Mouse (Mus musculus): ENCODE results near the gene Zfp612. TPM values are rescaled to one million over a fixed set of nuclear protein-coding genes. Genes with fewer than 3 reads are reported as not detected.

Gene Zfp612
- polyA plus RNA-seq, 1 experiment from 2014 or later = 1.3 TPM

DNA sequence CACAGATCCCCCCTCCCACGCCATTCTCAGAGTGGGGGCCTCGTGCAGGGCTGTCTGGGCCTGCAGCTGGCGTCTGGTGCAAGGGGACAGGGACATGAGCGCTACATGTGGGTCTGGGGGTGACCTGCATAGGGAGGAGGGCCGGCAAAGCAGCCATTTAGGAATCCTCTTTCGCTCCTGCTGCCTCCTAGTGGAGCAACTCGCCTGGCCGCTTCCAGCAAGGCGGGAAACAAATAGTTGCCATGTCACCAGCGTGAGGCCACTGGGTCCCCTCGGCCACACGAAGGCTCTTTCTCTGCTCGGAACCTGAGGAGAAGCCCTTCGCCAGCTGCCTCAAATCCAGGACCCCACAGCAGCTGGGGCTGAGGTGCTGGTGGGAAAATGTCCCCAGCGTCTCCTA is 22.1 kb downstream of the Zfp612 start:
- H3K4me1 ChIP-seq (ENCODE audit: control insufficient read depth, low read depth, low read length) = no peaks in the 10 kb centered on the region
- WGBS (ENCODE audit: insufficient replicate concordance) = 72% methylated on average over 15 of the region's 15 CpGs
- no peak overlapping the region for H3K9ac ChIP-seq (ENCODE audit: low read depth, low read length)
- no peak overlapping the region for H3K4me2 ChIP-seq (ENCODE audit: low read depth, low read length)
- H3K27me3 ChIP-seq (ENCODE audit: control insufficient read depth, insufficient read depth, low read depth, low read length) = no peaks in the 10 kb centered on the region
- H3K27ac ChIP-seq (ENCODE audit: low read length) = no peak overlapping the region
- no peaks in the 10 kb centered on the region for H3K36me3 ChIP-seq (ENCODE audit: control insufficient read depth, insufficient read depth)
- no peak for ATAC-seq (ENCODE audit: low read depth)
- H3K9me3 ChIP-seq (replicated peaks; ENCODE audit: control insufficient read depth, low read length) = no peaks in the 10 kb centered on the region
- no peak overlapping the region for H3K4me3 ChIP-seq (ENCODE audit: low read depth, low read length)

- ATAC-seq (ENCODE audit: low read depth) = no peak
- Histone ChIP-seq H3K4me2 (ENCODE audit: low read depth, low read length) (no peak within 1 kb of the TSS), H3K36me3 (ENCODE audit: control insufficient read depth, insufficient read depth) (no peaks in the 10 kb centered on the region), H3K4me3 (ENCODE audit: low read depth, low read length) (no peak within 1 kb of the TSS), H3K27me3 (ENCODE audit: control insufficient read depth, insufficient read depth, low read depth, low read length) (no peaks in the 10 kb centered on the region), H3K4me1 (ENCODE audit: control insufficient read depth, low read depth, low read length) (no peaks in the 10 kb centered on the region), H3K9me3 (replicated peaks; ENCODE audit: control insufficient read depth, low read length) (no peaks in the 10 kb centered on the region), H3K27ac (ENCODE audit: low read length) (no peak within 1 kb of the TSS), H3K9ac (ENCODE audit: low read depth, low read length) (no peak within 1 kb of the TSS)
- 67% methylated on average over 3 of the region's 3 CpGs for WGBS (ENCODE audit: insufficient replicate concordance)
Observed at GRCm38 (mm10) chr8:110102653-110103052, 23.1 kb downstream of the Zfp612 start, which contains the start of gene Gm17720. Gene Gm17720 (minus strand): TSS chr8:110102753.

GRCm38 (mm10) chr8:110119715-110120114 is 40.2 kb downstream of the Zfp612 start:
- Histone ChIP-seq H3K4me1 (ENCODE audit: control insufficient read depth, low read depth, low read length) (no peaks in the 10 kb centered on the region), H3K27ac (ENCODE audit: low read length) (no peak overlapping the region), H3K9ac (ENCODE audit: low read depth, low read length) (no peak overlapping the region), H3K4me3 (ENCODE audit: low read depth, low read length) (no peak overlapping the region), H3K4me2 (ENCODE audit: low read depth, low read length) (no peak overlapping the region), H3K27me3 (ENCODE audit: control insufficient read depth, insufficient read depth, low read depth, low read length) (no peaks in the 10 kb centered on the region), H3K36me3 (ENCODE audit: control insufficient read depth, insufficient read depth) (no peaks in the 10 kb centered on the region), H3K9me3 (replicated peaks; ENCODE audit: control insufficient read depth, low read length) (no peaks in the 10 kb centered on the region)
- ATAC-seq (ENCODE audit: low read depth) = no peak
- 38% methylated on average over 6 of the region's 6 CpGs for WGBS (ENCODE audit: insufficient replicate concordance)

DNA sequence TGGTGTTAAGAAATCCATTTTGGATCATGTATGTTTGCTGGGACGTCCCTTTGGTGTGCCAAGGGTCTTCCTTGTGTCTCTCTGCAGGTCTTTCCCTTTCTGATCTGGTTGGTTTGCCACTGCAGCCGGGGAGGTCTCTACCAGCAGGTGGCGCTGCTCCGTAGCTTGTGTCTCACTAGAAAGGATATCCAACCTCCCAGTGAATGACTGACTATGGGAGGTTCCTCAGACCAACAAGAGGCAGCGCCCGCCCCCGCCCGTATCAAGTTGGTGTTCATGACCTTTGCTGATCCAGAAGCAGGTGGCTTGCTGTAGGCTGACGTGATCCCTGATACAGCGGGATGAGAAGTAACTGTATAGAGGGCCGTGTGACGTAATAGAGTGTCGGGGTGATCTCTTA is 51.0 kb downstream of the Zfp612 start:
- H3K4me1 ChIP-seq (ENCODE audit: control insufficient read depth, low read depth, low read length) = no peaks in the 10 kb centered on the region
- H3K27ac ChIP-seq (ENCODE audit: low read length) = no peak overlapping the region
- no peaks in the 10 kb centered on the region for H3K36me3 ChIP-seq (ENCODE audit: control insufficient read depth, insufficient read depth)
- no peak overlapping the region for H3K9ac ChIP-seq (ENCODE audit: low read depth, low read length)
- no peak for ATAC-seq (ENCODE audit: low read depth)
- WGBS (ENCODE audit: insufficient replicate concordance) = 16% methylated on average over 13 of the region's 13 CpGs
- H3K27me3 ChIP-seq (ENCODE audit: control insufficient read depth, insufficient read depth, low read depth, low read length) = no peaks in the 10 kb centered on the region
- no peak overlapping the region for H3K4me3 ChIP-seq (ENCODE audit: low read depth, low read length)
- no peaks in the 10 kb centered on the region for H3K9me3 ChIP-seq (replicated peaks; ENCODE audit: control insufficient read depth, low read length)
- H3K4me2 ChIP-seq (ENCODE audit: low read depth, low read length) = no peak overlapping the region

DNA sequence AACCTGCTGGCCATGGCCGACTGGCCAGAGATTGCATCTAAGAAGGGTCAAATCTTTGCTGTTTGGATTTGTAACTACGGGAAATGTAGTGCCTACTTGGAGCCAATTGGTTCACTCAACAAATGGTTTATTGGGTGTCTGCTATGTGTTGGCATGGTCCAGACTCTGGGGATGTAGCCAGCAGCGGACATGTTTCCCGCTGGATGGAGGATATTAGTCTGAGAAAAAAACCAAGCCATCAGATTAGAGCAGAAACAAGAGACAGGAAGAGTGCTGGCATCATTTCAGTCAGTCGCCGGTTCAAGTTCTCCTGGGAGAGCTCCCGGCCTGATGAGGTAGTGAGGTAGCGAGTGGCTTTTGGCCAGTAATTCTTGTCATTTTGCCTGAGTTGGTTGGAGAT is 54.7 kb downstream of the Zfp612 start:
- H3K4me3 ChIP-seq (ENCODE audit: low read depth, low read length) = no peak overlapping the region
- 75% methylated on average over 8 of the region's 8 CpGs for WGBS (ENCODE audit: insufficient replicate concordance)
- no peaks in the 10 kb centered on the region for H3K27me3 ChIP-seq (ENCODE audit: control insufficient read depth, insufficient read depth, low read depth, low read length)
- no peak overlapping the region for H3K9ac ChIP-seq (ENCODE audit: low read depth, low read length)
- H3K27ac ChIP-seq (ENCODE audit: low read length) = no peak overlapping the region
- ATAC-seq (ENCODE audit: low read depth) = no peak
- H3K36me3 ChIP-seq (ENCODE audit: control insufficient read depth, insufficient read depth) = no peaks in the 10 kb centered on the region
- H3K4me1 ChIP-seq (ENCODE audit: control insufficient read depth, low read depth, low read length) = no peaks in the 10 kb centered on the region
- H3K4me2 ChIP-seq (ENCODE audit: low read depth, low read length) = no peak overlapping the region
- H3K9me3 ChIP-seq (replicated peaks; ENCODE audit: control insufficient read depth, low read length) = no peaks in the 10 kb centered on the region

GRCm38 (mm10) chr8:110135515-110135914 is 56.0 kb downstream of the Zfp612 start:
- Histone ChIP-seq H3K4me3 (ENCODE audit: low read depth, low read length) (no peak overlapping the region), H3K36me3 (ENCODE audit: control insufficient read depth, insufficient read depth) (no peaks in the 10 kb centered on the region), H3K9me3 (replicated peaks; ENCODE audit: control insufficient read depth, low read length) (no peaks in the 10 kb centered on the region), H3K4me2 (ENCODE audit: low read depth, low read length) (no peak overlapping the region), H3K4me1 (ENCODE audit: control insufficient read depth, low read depth, low read length) (no peaks in the 10 kb centered on the region), H3K9ac (ENCODE audit: low read depth, low read length) (no peak overlapping the region), H3K27ac (ENCODE audit: low read length) (no peak overlapping the region), H3K27me3 (ENCODE audit: control insufficient read depth, insufficient read depth, low read depth, low read length) (no peaks in the 10 kb centered on the region)
- no peak for ATAC-seq (ENCODE audit: low read depth)
- WGBS (ENCODE audit: insufficient replicate concordance) = 62% methylated on average over 7 of the region's 7 CpGs

DNA sequence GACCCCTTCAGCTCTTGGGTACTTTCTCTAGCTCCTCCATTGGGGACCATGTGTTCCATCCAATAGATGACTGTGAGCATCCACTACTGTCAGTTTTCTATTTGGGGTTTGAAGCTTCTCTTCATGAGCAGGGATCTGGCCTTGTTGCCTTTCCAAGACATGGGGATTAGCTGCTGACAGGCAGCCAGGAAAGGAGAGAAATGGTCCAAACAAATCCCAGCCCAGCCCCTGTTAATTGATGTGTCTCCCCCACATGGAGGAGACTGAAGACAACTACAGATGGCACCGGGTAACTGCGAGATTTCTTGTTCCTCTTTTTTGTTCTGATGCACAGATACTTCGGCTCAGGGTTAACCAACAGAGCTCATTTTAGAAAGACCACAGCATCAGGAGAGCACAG is 60.6 kb downstream of the Zfp612 start:
- Histone ChIP-seq H3K27ac (ENCODE audit: low read length) (no peak overlapping the region), H3K36me3 (ENCODE audit: control insufficient read depth, insufficient read depth) (no peaks in the 10 kb centered on the region), H3K4me3 (ENCODE audit: low read depth, low read length) (no peak overlapping the region), H3K4me2 (ENCODE audit: low read depth, low read length) (no peak overlapping the region), H3K27me3 (ENCODE audit: control insufficient read depth, insufficient read depth, low read depth, low read length) (no peaks in the 10 kb centered on the region), H3K9me3 (replicated peaks; ENCODE audit: control insufficient read depth, low read length) (no peaks in the 10 kb centered on the region), H3K4me1 (ENCODE audit: control insufficient read depth, low read depth, low read length) (no peaks in the 10 kb centered on the region), H3K9ac (ENCODE audit: low read depth, low read length) (no peak overlapping the region)
- no peak for ATAC-seq (ENCODE audit: low read depth)
- WGBS (ENCODE audit: insufficient replicate concordance) = 28% methylated on average over 3 of the region's 3 CpGs

DNA sequence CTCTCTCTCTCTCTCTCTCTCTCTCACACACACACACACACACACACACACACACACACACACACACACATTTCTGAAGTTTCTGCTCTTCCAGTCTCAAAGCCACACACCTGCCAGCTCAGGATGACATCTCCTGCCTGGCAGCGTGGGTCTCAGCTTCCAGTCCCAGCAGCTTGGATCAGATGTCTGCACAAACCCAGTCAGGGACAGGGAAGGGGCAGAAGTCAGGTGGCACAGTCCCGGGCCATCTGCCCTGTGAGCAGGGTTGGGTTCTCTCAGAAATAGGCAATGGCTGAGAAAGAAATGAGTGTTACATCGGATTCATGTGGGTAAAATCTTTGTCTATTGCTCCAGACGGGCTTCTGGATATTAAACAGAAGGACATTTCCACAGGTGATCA is 61.2 kb downstream of the Zfp612 start:
- ATAC-seq (ENCODE audit: low read depth) = no peak
- no peaks in the 10 kb centered on the region for H3K36me3 ChIP-seq (ENCODE audit: control insufficient read depth, insufficient read depth)
- no peak overlapping the region for H3K9ac ChIP-seq (ENCODE audit: low read depth, low read length)
- H3K9me3 ChIP-seq (replicated peaks; ENCODE audit: control insufficient read depth, low read length) = no peaks in the 10 kb centered on the region
- H3K4me1 ChIP-seq (ENCODE audit: control insufficient read depth, low read depth, low read length) = no peaks in the 10 kb centered on the region
- no peak overlapping the region for H3K4me2 ChIP-seq (ENCODE audit: low read depth, low read length)
- H3K27ac ChIP-seq (ENCODE audit: low read length) = no peak overlapping the region
- H3K27me3 ChIP-seq (ENCODE audit: control insufficient read depth, insufficient read depth, low read depth, low read length) = no peaks in the 10 kb centered on the region
- no peak overlapping the region for H3K4me3 ChIP-seq (ENCODE audit: low read depth, low read length)
- 44% methylated on average over 4 of the region's 4 CpGs for WGBS (ENCODE audit: insufficient replicate concordance)

Measured in liver, embryonic 16.5 days (tissue).